Mouse (Mus musculus) thymus, adult 2 months (tissue): ENCODE results near the gene Faf2.

ENCODE experiments used
- CTCF ChIP-seq: fragments of 200-500 bp; IDR thresholded peaks from 2 replicates; pipeline ENCODE4 v1.5.1; 2012; ENCODE audit warnings: mild to moderate bottlenecking, control low read depth, low read length, moderate library complexity, borderline replicate concordance; ENCODE audit not compliant: control insufficient read depth, poor library complexity, insufficient read depth; ENCODE audit errors: extremely low read depth
- POLR2A ChIP-seq: fragments of 200-500 bp; IDR thresholded peaks from 2 replicates; pipeline ENCODE4 v1.6.1; 2012; ENCODE audit warnings: mild to moderate bottlenecking, low read length, control low read depth, moderate library complexity; ENCODE audit not compliant: control insufficient read depth, poor library complexity, insufficient read depth; ENCODE audit errors: extremely low read depth

DNA sequence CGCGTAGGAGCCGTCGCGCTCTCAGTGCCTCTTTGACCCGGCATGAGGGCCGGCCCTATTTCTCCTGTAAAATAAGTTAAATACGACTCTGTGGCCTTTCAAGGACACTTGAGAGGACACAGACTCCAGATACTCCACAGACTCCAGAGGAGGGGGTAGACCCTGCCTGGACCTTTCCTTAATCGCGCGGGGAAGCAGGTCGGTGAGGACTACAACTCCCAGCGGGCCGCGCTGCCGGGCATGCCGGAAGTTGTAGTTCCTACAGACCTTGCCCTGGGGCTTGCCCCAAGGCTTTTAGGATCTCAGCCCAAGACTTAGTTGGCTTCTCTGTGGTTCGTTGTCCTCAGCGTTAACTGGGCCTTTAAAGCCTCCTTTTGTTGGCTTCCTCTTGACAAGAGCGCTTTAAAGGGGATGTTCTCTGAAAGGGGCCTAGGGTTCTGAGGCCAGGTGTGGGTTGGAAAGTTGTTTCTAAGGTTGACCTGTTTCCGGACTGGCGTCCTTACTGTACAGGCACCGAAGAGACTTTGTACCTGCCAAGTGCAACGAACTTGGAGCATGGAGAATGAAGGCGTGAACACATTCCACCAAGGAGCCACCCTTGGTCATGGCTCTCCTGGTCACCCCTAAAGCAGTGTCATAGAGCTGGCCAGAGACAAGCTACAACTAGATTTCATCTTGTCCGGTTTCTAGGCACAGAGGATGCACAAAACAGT lies 72.9 kb downstream of the Faf2 start:
- TF ChIP-seq POLR2A = no peak
- TF ChIP-seq CTCF = no peak
